Mouse (Mus musculus) stomach, postnatal 0 days (tissue): ENCODE measurements around the gene Syt7. TPM values are rescaled to one million over a fixed set of nuclear protein-coding genes. Genes with fewer than 3 reads are reported as not detected.

Source experiments
- ATAC-seq: fragments of 200-750 bp; cut with Nextera tagmentation; 2 replicates; pipeline ENCODE4 v1.8.0; 2017; ENCODE audit not compliant: low FRiP score, low TSS enrichment
- DNase-seq: peaks from one replicate; pipeline ENCODE4 v3.0.0-alpha.2; 2016; ENCODE audit warnings: low spot score
- H3K27ac ChIP-seq: fragments of 300-500 bp; sonication (generic); replicated peaks from 2 replicates; pipeline ENCODE4 v1.5.1; 2014; ENCODE audit warnings: mild to moderate bottlenecking, control low read depth
- H3K27me3 ChIP-seq: fragments of 300-500 bp; sonication (generic); 2 replicates; pipeline ENCODE4 v1.6.1; 2014; ENCODE audit warnings: low read length; ENCODE audit not compliant: control insufficient read depth, insufficient read depth
- H3K36me3 ChIP-seq: fragments of 300-500 bp; sonication (generic); 2 replicates; pipeline ENCODE4 v1.6.1; 2014; ENCODE audit warnings: low read length, mixed read lengths; ENCODE audit not compliant: control insufficient read depth, insufficient read depth
- H3K4me1 ChIP-seq: fragments of 300-500 bp; sonication (generic); replicated peaks from 2 replicates; pipeline ENCODE4 v1.6.1; 2014; ENCODE audit warnings: antibody characterized with exemption; ENCODE audit not compliant: control insufficient read depth, insufficient read depth
- H3K4me2 ChIP-seq: fragments of 300-500 bp; sonication (generic); replicated peaks from 2 replicates; pipeline ENCODE4 v1.6.1; 2014; ENCODE audit warnings: low read depth, mild to moderate bottlenecking, control low read depth, moderate library complexity
- H3K4me3 ChIP-seq: fragments of 300-500 bp; sonication (generic); 2 replicates; pipeline ENCODE4 v1.5.1; 2014; ENCODE audit warnings: low read depth, low read length, control low read depth
- H3K9ac ChIP-seq: fragments of 300-500 bp; sonication (generic); 2 replicates; pipeline ENCODE4 v1.6.1; 2014; ENCODE audit warnings: mild to moderate bottlenecking, low read length, control low read depth, mixed read lengths
- H3K9me3 ChIP-seq: fragments of 300-500 bp; sonication (generic); 2 replicates; pipeline ENCODE4 v1.6.1; 2016; ENCODE audit warnings: low read length; ENCODE audit not compliant: control insufficient read depth
- CTCF ChIP-seq: IDR thresholded peaks from 2 replicates; pipeline ENCODE4 v1.5.1; 2016; ENCODE audit warnings: antibody characterized with exemption, low read depth, mild to moderate bottlenecking, moderate library complexity
- EP300 ChIP-seq: optimal IDR thresholded peaks from 2 replicates; pipeline ENCODE3; 2016; ENCODE audit warnings: antibody characterized with exemption
- WGBS: fragments of 180-500 bp; shearing (Covaris S2); extraction: QIAGEN DNeasy Blood & Tissue Kit; methylation state at CpG from one replicate; pipeline ENCODE4 v1.1.7; 2014; 5-methylcytosine and 5-hydroxymethylcytosine counted together
- polyA plus RNA-seq: library from polyadenylated mRNA; unstranded; fragments of >200 nt; fragmentation: Nextera tagmentation; extraction: Ambion mirVana; gene quantifications from 2 replicates; pipeline ENCODE4 v1.2.1, GENCODE M21; 2015

The Syt7 gene
- polyA plus RNA-seq, 1 experiment from 2014 or later: 2.7 TPM

GRCm38 (mm10) chr19:10396962-10397361, 8.1 kb downstream of the Syt7 start:
- Histone ChIP-seq H3K9me3 (no peaks in the 10 kb centered on the region), H3K36me3 (no peaks in the 10 kb centered on the region), H3K27me3 (no peaks in the 10 kb centered on the region), H3K27ac (no peak overlapping the region), H3K4me3 (no peak overlapping the region), H3K4me2 (no peak overlapping the region), H3K4me1 (no peaks in the 10 kb centered on the region), H3K9ac (no peak overlapping the region)
- WGBS: 63% methylated on average over 2 of the region's 2 CpGs
- DNase-seq (no peak), ATAC-seq (no peak)
- TF ChIP-seq CTCF (no peak), EP300 (no peak)

GRCm38 (mm10) chr19:10397479-10398153, 8.7 kb downstream of the Syt7 start:
- ATAC-seq (no peak), DNase-seq (no peak)
- no peak overlapping the region for H3K9ac ChIP-seq
- H3K27ac ChIP-seq: no peak overlapping the region
- H3K36me3 ChIP-seq: no peaks in the 10 kb centered on the region
- 53% methylated on average over 8 of the region's 8 CpGs for WGBS
- no peak overlapping the region for H3K4me3 ChIP-seq
- no peaks in the 10 kb centered on the region for H3K9me3 ChIP-seq
- no peaks in the 10 kb centered on the region for H3K4me1 ChIP-seq
- no peak overlapping the region for H3K4me2 ChIP-seq
- TF ChIP-seq CTCF: no peak
- TF ChIP-seq EP300: no peak
- no peaks in the 10 kb centered on the region for H3K27me3 ChIP-seq

DNA sequence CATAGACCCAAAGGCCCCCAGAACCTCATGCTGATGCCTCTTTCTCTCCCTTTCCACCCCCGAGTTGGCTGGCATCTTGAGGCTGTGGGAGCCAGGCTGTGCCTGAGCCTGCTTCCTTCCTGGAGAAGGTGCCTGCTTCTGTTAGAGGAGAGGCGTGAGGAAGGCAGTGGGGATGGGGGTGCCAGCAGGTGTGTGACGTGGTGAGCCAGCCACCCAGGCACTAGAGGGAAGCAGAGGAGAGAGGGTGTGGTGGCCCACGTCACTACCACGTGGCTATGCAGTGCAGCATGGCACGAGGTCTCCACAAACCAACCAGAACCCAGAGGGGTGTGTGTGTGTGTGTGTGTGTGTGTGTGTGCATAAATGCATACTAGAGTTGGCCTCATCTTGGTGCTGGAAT, 9.4 kb downstream of the Syt7 start:
- 56% methylated on average over 6 of the region's 6 CpGs for WGBS
- ATAC-seq (no peak), DNase-seq (no peak)
- H3K4me1 ChIP-seq: no peaks in the 10 kb centered on the region
- H3K27me3 ChIP-seq: no peaks in the 10 kb centered on the region
- H3K9ac ChIP-seq: no peak overlapping the region
- no peak for TF ChIP-seq EP300
- TF ChIP-seq CTCF: no peak
- no peak overlapping the region for H3K4me3 ChIP-seq
- no peak overlapping the region for H3K4me2 ChIP-seq
- no peaks in the 10 kb centered on the region for H3K36me3 ChIP-seq
- H3K9me3 ChIP-seq: no peaks in the 10 kb centered on the region
- no peak overlapping the region for H3K27ac ChIP-seq

GRCm38 (mm10) chr19:10402771-10403494, 14.0 kb downstream of the Syt7 start:
- WGBS: 21% methylated on average over 16 of the region's 16 CpGs
- DNase-seq: peak; percentile 82
- Histone ChIP-seq H3K27me3 (no peaks in the 10 kb centered on the region), H3K36me3 (no peaks in the 10 kb centered on the region), H3K4me1 (no peaks in the 10 kb centered on the region), H3K4me3 (no peak overlapping the region), H3K9me3 (no peaks in the 10 kb centered on the region), H3K9ac (no peak overlapping the region), H3K4me2 (no peak overlapping the region), H3K27ac (no peak overlapping the region)
- peak; percentile 74 for ATAC-seq
- TF ChIP-seq CTCF: peak; percentile 66
- no peak for TF ChIP-seq EP300

- no peaks in the 10 kb centered on the region for H3K27me3 ChIP-seq
- no peak for TF ChIP-seq EP300
- TF ChIP-seq CTCF: no peak
- H3K4me2 ChIP-seq: no peak overlapping the region
- no peaks in the 10 kb centered on the region for H3K4me1 ChIP-seq
- no peak overlapping the region for H3K4me3 ChIP-seq
- H3K9me3 ChIP-seq: no peaks in the 10 kb centered on the region
- WGBS: 76% methylated on average over 10 of the region's 10 CpGs
- no peak overlapping the region for H3K9ac ChIP-seq
- no peaks in the 10 kb centered on the region for H3K36me3 ChIP-seq
- H3K27ac ChIP-seq: no peak overlapping the region
- ATAC-seq (no peak), DNase-seq (no peak)
Observed at GRCm38 (mm10) chr19:10403593-10404380, 14.9 kb downstream of the Syt7 start.

DNA sequence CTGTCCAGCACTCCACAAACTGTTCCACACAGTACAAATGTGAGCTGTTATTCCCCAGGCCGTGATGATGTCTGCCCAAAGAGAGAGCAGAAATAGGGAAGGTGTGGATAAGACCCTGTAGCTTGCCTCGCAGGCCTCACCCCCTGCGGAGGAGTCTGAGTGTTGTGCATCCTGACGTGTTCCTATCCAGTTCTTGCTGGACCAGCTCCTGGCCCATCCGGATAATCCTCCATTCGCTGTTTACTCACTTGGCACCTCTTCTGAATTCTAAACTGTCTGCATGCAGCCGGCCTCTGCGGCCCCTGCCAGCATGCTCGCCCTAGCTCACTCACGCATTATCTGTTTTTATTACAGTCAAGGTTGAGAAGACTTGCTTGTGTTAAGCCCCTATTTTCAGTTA, 15.5 kb downstream of the Syt7 start:
- H3K4me1 ChIP-seq: no peaks in the 10 kb centered on the region
- H3K36me3 ChIP-seq: no peaks in the 10 kb centered on the region
- DNase-seq (no peak), ATAC-seq (no peak)
- no peak overlapping the region for H3K27ac ChIP-seq
- no peak overlapping the region for H3K9ac ChIP-seq
- TF ChIP-seq EP300 (no peak), CTCF (no peak)
- H3K9me3 ChIP-seq: no peaks in the 10 kb centered on the region
- H3K4me3 ChIP-seq: no peak overlapping the region
- 69% methylated on average over 10 of the region's 10 CpGs for WGBS
- H3K27me3 ChIP-seq: no peaks in the 10 kb centered on the region
- H3K4me2 ChIP-seq: no peak overlapping the region
